Mouse (Mus musculus) kidney, postnatal 14 days (tissue): Measurements from ENCODE around the gene Ptpn3.
A peak's percentile ranks its signal among the peaks of the same experiment; 100 is the strongest.

Source experiments
- DNase-seq: peaks from one replicate; pipeline ENCODE4 v3.0.0; 2022; ENCODE audit warnings: mixed read lengths

Ptpn3 gene

DNA sequence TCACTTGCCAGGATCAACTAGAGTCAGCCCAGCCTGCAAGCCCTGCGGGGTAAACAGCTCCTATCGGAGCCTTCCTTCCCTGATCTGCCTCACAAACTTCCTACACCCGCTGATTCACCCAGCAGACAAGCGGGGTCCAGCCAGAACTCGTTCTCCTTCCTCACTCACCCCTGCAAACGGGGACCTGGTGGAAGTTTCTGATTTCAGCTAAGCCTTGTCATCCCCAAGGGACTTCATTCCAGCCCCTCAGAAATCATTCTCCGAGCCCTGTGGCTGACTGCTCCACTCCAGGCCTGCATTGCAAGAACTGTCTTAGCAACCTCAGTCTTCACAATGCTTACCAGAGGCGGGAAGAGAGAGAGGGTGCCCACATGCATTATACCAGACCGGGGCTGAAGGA is 39.8 kb downstream of the Ptpn3 start:
- DNase-seq: no peak

DNA sequence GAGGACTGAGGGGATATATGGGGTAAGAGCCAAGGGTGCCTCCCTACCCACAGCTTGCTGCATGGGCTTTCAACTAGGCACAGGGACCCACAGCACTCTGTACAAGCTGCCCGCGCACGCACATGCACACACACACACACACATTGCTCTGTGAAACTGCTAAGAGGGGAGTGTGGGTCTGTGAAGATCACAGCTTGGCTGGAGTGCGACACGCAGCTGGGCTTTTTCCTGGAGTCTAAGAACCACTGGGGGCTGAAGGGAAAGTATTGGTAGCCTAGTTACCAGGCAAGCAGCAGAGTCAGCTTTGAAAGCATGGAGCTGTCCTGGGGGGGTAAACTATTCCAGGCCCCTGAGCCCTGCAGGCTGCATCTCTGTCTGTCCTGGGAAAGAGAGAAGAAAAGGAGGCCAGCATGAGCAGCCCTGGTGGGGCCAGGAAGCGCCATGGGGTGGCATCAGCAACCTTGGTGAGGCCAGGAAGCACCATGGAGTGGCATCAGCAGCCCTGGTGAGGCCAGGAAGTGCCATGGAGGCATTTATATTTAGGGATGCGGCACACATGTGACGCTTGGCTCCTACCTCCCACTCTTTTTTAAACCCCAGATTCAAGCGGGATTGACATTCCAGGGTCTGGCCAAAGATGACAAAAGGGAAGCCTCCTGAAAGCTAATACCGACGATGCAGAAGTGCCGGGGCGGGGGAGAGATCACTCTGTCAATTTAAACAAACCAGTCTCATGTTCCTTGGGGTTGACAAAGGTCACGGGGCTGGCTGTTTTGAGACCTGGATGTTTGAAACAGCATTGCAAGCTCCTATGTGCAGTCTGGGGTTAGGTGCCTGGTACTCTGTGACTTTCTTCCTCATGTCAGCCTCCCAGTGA is 43.2 kb downstream of the Ptpn3 start:
- no peak for DNase-seq

DNA sequence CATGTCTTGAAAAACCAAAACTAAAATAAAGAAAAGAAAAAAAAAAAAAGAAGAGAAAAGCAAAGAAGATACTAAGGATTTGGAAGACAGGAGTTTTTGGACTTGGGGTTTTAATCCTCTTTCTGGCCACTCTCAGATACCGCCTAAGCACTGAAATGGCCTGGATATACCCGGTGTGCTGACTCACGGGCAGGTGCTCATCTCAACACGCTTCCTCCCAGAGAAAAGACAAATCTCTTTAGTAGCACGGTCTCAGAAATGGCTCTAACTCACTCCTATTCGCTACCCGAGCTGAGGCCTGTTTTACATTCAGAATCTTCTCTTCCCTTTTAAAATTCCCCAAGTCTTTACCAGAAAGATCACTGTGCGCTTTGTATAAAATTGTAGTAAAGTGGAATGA is 44.2 kb downstream of the Ptpn3 start:
- no peak for DNase-seq

DNA sequence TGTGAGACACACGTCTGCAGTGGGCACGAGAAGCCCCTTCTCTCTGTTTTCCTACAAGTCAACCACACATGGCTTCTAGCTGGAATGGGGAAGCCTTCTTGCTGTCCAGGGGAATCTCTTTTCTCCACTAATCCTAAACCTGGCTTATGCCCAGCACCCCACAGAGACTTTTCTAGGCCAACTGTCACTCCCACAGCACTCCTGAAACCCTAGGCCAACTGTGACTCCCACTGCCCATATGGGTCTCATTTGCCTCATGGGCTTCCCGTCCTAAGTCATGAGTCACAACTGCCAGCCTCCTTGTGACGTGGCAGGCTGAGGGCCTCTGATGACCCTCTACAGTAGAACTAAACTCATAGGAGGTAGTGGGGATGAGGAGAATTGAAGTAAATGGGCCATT is 44.9 kb downstream of the Ptpn3 start:
- DNase-seq: no peak

DNA sequence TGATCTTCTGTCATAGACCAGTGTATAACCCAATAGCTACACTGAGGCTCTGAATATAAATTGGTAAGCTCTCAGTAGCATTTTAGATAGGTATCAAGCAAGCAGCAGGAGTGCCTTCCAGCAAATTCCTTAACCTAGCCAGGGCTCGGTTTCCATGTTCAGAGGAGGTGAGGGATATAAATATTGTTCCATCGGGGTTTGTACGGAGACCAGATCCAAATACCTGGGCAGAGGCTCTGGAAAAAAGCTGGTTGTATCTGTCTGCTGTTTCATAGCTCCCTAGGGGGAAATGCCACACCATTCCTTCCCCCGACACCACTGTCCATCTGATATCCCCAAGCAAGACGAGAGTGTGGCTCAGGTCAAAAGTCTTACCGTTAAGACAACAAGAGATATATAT is 47.2 kb downstream of the Ptpn3 start:
- DNase-seq: no peak

DNA sequence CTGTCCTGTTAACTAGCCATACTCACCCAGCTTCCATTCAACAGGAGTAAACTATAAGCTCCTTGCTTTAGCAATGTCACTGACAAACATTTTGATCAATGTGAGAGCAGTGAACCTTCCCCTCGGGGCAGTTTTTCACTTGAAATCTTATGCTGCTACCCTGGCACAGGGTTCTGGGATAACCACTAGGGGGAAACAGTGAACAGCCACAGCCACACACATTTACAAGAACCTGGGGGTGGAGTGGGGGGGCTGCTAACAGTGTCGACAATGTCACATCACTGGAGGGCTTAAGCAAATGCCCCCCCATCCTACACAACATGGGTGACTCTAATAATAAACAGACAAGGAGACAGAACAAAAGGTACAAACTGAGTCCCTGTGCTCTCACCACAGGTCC is 51.0 kb downstream of the Ptpn3 start:
- DNase-seq: no peak

DNA sequence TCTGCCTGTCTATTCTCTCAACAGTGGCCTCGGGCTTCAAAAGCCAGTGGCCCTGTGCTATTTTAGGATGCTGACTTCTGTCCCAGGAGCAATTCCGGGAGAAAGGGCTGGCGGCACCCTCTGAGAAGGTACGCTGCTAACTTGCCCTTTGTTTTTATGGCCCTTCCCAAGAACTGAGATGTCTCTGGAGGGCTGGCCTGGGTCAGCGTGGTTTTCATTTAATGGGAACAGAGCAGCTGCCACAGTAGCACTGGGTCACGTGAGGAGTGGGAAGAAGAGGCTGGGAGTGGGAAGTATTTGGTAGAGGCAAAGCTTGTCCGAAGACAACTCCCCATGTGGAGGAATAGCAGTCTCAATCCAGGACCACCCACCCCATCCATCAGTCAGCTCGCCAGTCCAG is 52.5 kb downstream of the Ptpn3 start:
- DNase-seq: no peak

DNA sequence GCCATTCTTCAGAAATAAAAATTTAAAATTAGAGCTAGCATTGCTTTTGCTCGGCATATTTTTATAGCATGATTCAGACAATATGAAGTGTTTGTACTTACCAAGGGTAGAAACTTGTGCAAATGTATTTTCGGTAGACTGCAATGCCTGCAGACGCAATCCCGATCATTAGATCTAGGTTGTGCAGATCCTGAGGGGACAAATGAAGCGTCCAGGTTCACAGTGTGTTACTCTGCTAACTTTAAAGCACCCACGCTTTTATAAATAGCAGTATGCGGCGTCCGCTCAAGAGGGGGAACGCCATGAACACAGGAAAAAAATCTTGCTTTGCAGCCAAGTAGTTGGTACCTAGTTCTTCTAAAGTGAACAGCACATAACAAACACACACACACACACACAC is 56.8 kb downstream of the Ptpn3 start:
- DNase-seq: no peak

DNA sequence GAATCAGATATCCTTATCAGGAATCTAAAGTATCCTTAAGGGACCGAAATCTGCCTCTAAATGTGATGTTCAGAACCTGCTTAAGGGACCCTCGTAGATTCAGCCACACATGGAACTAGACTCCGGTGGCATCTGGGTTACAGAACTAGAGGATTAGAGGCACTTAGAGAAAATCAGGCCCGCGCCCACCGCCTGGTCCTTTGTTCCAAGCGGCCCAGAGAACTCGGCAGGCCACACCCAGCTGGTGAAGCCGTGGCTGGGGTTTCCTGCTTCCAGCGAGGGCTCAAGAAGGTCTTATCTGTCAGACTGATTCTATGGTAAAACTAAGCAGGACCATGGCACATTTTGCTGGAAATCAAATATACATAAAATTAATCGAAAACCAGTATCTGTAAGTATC is 58.3 kb downstream of the Ptpn3 start:
- no peak for DNase-seq

DNA sequence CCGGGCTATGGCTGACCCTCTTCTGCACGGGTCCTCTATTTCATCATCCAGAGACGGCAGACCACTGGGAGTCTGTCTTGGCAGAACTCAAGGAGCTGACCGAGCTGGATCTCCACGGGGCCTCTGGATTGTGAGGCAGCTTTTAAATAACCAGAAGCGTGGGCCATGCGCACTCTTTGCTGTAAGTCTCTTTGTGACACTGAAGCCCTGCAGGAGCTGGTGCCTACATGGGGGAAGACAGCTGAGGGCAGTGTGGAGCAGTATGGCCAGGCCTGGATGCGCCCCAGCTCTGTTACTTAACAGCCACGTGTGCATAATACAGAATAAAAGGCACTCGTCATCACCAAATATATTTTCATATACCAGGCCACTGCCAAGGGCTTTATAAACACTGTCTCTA is 60.7 kb downstream of the Ptpn3 start:
- no peak for DNase-seq

DNA sequence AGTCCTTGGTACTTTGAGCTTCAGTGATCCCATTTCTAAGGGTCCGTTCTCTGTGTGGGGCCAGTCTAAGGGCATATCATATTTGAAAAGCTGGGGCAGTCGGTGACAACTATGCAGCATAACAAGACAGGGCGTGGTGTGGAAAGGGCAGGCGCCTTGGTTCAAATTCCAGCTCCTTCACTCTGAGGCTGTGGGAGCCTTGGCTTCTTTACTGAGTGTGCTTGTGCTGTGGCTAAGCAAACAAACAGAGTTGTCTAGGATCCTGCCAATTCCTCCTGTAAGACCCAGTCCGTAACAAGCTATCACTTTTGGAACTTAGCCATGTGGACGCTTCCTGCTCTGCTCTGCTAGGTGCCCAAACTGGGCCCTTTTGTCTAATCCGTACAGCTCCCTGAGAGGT is 61.5 kb downstream of the Ptpn3 start:
- DNase-seq: peak; percentile 14

DNA sequence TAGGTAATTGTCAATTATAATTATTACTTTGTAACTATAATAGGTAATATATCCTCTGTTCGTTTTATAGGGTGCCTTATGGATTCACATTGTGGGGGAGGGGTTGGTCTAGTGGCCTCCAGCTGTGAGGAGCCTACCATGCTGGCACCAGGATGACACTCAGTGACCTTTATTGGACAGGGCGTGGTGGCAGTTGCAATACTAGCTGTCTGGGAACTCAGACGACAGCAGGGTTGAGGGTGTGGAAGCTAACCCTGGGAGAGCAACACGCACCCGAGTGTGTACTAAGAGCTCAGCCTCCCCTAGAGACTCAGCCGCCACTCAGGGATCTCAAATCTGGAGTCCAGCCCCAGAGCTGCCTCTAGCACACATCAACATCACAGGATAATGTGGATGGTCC is 62.5 kb downstream of the Ptpn3 start:
- DNase-seq: no peak

DNA sequence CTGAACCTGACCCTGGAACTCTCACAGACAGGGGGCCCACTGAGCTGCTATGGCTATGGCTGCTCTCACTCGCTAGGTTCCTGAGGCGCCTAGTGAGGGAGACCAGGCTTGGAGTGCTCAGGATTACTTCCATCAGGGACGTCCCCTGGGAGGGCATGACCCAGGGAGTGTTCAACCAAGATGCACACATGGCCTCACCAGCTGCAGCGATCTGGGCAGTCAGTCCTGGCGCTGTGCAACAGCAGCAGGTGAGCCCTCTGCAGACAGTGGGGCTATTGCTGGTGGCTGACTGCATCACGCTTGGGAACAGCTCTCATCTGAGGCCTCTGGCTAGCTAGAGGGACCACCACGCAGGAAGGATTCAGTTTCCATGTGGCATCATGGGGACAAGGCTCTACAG is 63.5 kb downstream of the Ptpn3 start:
- no peak for DNase-seq

DNA sequence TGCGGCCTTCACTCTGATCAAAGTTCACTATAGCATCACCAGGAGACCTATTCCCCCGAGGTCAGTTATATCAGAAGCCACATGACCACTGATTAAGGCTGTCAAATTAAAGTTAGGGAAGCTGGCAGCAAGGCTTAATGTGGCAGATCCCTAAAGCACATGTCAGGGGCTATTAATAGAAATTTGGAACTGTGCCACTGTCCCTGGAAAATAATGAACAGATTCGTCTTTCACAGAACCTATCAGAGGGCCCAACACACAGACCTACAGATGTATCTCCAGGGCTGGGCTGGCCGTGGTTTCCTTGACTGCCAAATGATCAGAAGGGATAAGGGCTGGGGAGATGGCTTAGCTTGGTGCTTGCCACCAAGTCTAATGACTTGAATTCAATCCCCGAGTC is 65.1 kb downstream of the Ptpn3 start:
- no peak for DNase-seq

DNA sequence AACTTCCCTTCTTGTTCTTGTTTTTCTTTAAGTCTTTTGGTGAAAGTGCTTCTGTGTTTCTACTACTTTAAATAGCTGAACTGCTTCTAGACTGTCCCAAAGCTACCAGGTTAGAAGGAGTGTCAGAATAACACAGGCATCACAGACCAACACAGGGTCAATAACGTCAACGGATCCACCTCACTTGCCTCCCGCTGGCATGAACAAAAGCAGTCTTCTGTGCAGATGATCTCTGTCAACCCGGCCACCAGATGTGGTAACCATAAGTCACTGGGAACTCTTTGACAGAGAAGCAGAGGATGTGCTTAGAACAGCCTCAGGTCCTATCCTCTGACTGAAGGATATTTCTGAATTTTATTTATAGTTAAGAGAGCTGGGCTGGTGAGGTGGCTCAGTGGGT is 65.9 kb downstream of the Ptpn3 start:
- DNase-seq: no peak

DNA sequence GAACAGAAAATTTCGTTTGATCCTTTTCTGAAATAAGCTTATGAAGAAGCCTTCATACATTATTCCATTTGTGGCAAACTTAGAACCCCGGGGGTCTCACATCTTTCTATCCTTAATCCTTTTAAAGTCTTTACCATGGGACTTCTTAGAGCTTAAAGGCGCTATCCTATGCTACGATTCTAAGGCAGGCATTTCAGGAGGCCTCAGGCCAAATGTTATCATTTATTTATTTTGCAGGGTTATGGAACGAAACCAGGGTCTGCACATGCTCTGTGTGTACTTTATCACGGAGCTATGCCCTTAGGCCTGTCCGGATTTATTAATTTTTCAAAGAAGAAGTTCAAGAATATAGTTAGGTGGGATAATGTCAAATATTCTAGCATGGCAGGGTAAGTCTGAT is 67.3 kb downstream of the Ptpn3 start:
- DNase-seq: no peak

DNA sequence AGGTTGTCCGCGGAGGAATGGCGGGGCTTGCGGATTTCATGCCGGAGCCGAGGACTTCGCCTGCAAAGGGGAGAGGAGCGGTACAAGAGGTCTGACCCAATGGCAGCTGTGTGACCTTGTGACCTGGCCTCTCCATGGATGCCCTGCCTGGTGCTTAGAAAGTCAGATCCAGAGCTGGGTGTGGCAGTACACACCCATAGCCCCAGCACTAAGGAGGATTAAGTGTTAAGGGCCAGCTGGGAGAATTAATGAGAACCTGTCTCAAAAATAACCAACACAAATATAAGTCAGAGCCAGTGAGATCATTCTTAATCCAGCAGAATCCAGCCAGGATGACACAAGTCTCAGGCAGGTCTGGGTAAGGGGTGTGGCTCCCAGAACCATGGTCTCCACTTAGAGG is 69.2 kb downstream of the Ptpn3 start:
- no peak for DNase-seq

DNA sequence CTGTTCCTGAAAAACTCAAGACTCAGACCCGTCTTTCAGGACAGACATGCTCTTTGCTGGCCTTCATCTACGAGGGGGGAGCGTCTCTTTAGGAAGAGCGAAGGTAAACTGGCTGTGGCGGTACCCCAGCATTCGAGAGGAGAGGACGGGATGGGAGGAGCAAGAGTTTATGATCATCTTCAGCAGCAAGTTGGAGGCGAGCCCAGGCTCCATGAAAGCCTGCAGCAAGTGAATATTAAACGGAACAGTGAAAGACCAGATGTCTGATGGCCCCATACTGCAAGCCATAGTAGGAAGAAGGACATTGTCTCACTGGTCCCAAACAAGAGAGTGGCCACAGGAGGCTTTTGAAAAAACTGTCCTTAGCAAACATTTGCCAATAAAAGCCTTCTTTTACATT is 70.3 kb downstream of the Ptpn3 start:
- DNase-seq: no peak

DNA sequence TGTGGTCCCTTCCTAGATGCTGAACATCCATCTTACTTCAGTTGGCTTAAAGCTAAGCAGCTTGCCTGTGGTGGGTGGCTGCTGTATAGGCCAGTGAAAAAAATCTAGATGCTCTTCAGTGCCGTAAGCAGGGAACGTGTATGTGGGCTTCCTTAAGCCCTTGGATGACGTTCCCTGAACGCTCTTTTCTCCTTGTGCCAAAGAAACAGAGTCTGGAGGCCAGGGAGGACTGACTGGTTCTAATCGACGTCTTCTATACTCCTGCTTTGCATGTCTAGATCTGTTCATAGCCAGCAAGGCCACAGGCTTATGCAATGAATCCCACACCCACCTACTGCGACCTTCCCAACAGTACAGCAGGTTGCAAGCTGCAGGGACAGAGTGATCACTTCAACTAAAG is 71.3 kb downstream of the Ptpn3 start:
- no peak for DNase-seq

DNA sequence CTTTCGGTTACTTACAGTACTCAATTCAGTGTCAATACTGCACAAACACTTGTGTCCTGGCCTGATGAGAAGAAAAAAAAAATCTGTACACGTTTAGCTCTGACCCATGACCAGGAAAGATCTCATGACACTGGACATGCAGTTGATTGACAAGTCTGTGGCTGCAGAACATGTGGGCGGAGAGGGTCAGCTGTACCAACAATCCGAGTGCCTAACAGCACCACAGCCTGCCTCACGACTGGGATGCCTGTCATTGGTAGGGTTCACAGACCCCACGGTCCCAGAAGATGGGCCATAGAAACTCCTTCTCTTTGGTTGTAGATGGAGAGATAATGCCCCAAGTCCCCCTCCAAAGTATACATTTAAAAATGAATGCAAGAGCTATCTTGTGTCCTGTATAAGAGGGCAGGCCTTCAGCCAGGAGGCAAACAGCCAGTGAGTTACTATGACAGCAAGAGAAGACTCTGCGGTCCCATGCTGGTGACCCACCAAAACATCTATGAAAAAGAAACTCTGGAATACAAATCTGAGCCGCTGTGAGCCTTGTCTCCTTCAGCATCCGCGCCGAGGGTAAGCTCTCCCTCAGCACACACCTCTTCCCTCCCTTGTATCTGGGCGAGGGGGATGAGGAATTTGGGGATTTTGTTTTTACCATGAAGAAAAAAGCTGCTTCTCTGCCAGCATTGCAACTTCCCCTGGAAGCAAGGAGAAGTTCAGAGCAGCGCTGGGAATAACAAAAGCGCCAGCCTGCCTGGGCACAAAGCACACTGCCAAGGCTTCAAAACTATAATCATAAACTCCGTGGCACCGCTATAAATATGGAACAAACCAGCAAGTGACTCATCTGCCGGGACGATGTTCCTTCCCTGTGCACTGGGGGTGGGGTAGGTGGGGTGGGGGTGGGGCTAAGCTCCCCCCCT is 72.8 kb downstream of the Ptpn3 start:
- DNase-seq: no peak

DNA sequence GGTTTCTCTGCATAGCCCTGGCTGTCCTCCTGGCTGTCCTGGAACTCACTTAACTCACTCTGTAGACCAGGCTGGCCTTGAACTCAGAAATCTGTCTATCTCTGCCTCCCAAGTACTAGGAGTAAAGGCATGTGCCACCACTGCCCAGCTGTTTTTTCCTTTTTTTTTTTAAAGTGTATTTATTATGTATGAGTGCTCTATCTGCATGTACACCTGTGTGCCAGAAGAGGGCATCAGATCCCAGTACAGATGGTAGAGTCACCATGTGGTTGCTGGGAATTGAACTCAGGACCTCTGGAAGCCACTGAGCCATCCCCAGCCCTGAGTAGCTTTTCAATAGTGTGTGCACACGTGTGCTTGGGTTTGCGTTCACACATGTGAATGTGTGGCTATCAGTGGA is 76.9 kb downstream of the Ptpn3 start:
- no peak for DNase-seq

DNA sequence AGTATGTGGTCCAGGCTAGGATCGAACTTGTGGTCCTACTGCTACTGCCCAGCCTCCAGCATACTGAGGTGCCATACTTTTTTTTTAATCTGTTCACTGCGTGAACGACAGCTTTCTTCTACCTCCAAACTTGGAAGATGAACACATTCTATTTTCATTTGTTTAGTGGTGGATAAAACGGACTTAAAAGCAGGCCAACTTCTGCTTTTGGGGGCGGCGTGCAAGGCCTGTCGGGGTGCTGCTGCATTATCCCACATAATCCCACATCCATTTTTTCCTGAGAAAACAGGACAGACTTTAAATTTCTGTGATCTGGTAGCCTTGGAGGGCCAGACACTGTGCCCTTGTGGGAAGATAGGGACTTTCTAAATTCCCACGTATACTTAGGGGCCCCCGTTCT is 83.9 kb downstream of the Ptpn3 start:
- DNase-seq: no peak

DNA sequence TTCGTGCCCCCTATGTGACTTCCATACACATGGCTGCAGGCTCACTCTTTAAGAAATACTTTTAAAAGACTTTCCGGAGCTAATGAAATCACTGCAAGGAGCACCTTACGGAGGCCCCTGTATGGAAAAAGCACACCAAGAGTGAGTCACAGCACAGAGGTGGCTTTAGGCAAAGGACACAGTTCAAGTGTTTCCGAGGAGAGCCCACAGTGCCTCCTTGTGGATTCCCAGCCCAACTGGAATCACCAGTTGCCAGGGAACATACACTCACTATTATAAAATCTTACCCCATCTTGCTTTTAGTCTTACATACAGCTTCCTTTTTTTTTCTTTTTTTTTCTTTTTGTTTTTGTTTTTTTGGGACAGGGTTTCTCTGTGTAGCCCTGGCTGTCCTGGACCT is 85.1 kb downstream of the Ptpn3 start:
- DNase-seq: no peak

DNA sequence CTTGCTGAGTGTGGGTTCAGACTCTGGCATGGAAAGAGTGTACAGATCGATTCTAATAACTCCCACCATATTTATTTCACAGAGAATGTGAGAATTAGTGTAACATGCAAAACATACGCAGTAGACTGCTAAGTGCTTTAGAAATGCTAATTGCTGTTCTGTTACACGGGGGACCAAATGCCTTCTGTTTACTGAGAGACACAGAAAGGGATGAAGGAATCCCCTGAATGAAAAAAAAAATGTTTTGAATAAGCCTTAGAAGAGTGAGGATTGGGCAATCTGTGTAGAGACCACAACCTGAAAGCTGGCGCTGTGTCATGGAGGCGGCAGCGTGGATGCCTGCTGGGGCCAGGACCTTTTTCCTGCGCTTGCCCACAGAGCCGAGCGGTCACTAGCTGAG is 86.8 kb downstream of the Ptpn3 start:
- DNase-seq: no peak
